Mouse (Mus musculus) fibroblast of lung, adult 2 months (primary cell): Measurements from ENCODE around the gene Rbp2.

ENCODE experiments used
- DNase-seq: peaks from one replicate; pipeline ENCODE4 v3.0.0-alpha.2; 2011; ENCODE audit warnings: low read depth

The Rbp2 gene

GRCm38 (mm10) chr9:98485815-98486214 lies at the start of gene Rbp2:
TSS of gene Rbp2 (plus strand) at chr9:98486115.
- no peak for DNase-seq

GRCm38 (mm10) chr9:98437819-98438218 lies 48.1 kb upstream of the Rbp2 start:
- DNase-seq, result no peak

GRCm38 (mm10) chr9:98439091-98439490 lies 46.8 kb upstream of the Rbp2 start:
- DNase-seq, result no peak

GRCm38 (mm10) chr9:98442638-98443037 lies 43.3 kb upstream of the Rbp2 start:
- DNase-seq, result no peak

GRCm38 (mm10) chr9:98445359-98446149 lies 40.4 kb upstream of the Rbp2 start:
- no peak for DNase-seq

- no peak for DNase-seq
Observed at GRCm38 (mm10) chr9:98450976-98451375, 34.9 kb upstream of the Rbp2 start.

GRCm38 (mm10) chr9:98466709-98467108 lies 19.2 kb upstream of the Rbp2 start:
- DNase-seq, result no peak

- DNase-seq, result no peak
Observed at GRCm38 (mm10) chr9:98480172-98480749, 5.7 kb upstream of the Rbp2 start.

GRCm38 (mm10) chr9:98482256-98482655 lies 3.7 kb upstream of the Rbp2 start:
- DNase-seq, result no peak

- DNase-seq, result no peak
Observed at GRCm38 (mm10) chr9:98485020-98485419, 895 bp upstream of the Rbp2 start.

- DNase-seq, result no peak
Observed at GRCm38 (mm10) chr9:98487273-98487672, 1.4 kb downstream of the Rbp2 start.

GRCm38 (mm10) chr9:98489532-98489931 lies 3.6 kb downstream of the Rbp2 start:
- no peak for DNase-seq

- DNase-seq, result no peak
Observed at GRCm38 (mm10) chr9:98490128-98490527, 4.2 kb downstream of the Rbp2 start.

GRCm38 (mm10) chr9:98491071-98491470 lies 5.2 kb downstream of the Rbp2 start:
- DNase-seq, result no peak

GRCm38 (mm10) chr9:98492212-98492611 lies 6.3 kb downstream of the Rbp2 start:
- DNase-seq, result no peak

GRCm38 (mm10) chr9:98492821-98493220 lies 6.9 kb downstream of the Rbp2 start:
- DNase-seq, result no peak

GRCm38 (mm10) chr9:98497157-98497556 lies 11.2 kb downstream of the Rbp2 start:
- DNase-seq, result no peak

GRCm38 (mm10) chr9:98497990-98498389 lies 12.1 kb downstream of the Rbp2 start:
- DNase-seq, result no peak

- DNase-seq, result no peak
Observed at GRCm38 (mm10) chr9:98498717-98499268, 12.9 kb downstream of the Rbp2 start.

- DNase-seq, result no peak
Observed at GRCm38 (mm10) chr9:98499601-98500000, 13.7 kb downstream of the Rbp2 start.

- no peak for DNase-seq
Observed at GRCm38 (mm10) chr9:98507480-98507879, 21.6 kb downstream of the Rbp2 start.

GRCm38 (mm10) chr9:98510363-98511055 lies 24.6 kb downstream of the Rbp2 start:
- no peak for DNase-seq

- no peak for DNase-seq
Observed at GRCm38 (mm10) chr9:98523872-98524271, 38.0 kb downstream of the Rbp2 start.
